ENCODE assay signal across 8 mouse cellular contexts in genomic region chr5:115192828-115193195, GRCm38 (mm10). TPM values are rescaled to one million over a fixed set of nuclear protein-coding genes. Genes with fewer than 3 reads are reported as not detected.
DNase-seq lines count a peak whose midpoint lies in the region; ATAC-seq lines count a peak whose summit lies in the region.

No protein-coding gene starts in this region.

- peak overlapping the region; percentile 100 for H3K4me2 ChIP-seq in kidney, embryonic 15.5 days
- peak overlapping the region; percentile 100 for H3K4me2 ChIP-seq in embryonic facial prominence, embryonic 14.5 days (ENCODE audit: low read depth, low read length)
- peak overlapping the region; percentile 100 for H3K4me2 ChIP-seq in intestine, embryonic 14.5 days (ENCODE audit: low read length)
- peak overlapping the region; percentile 99 for H3K4me2 ChIP-seq in neural tube, embryonic 13.5 days

- H3K9ac ChIP-seq in kidney, embryonic 15.5 days = no peak overlapping the region
- 0 out of 2 replicates have a peak overlapping the region, but pooled peaks have one; percentile 59 for H3K9ac ChIP-seq in embryonic facial prominence, embryonic 14.5 days (ENCODE audit: low read depth, low read length)
- H3K9ac ChIP-seq in intestine, embryonic 14.5 days (ENCODE audit: low read length) = no peak overlapping the region
- peak overlapping the region; percentile 94 for H3K9ac ChIP-seq in neural tube, embryonic 13.5 days

- no peaks in the 10 kb centered on the region for H3K36me3 ChIP-seq in kidney, embryonic 15.5 days
- no peaks in the 10 kb centered on the region for H3K36me3 ChIP-seq in embryonic facial prominence, embryonic 14.5 days (ENCODE audit: control insufficient read depth, insufficient read depth, low read length)
- H3K36me3 ChIP-seq in intestine, embryonic 14.5 days (ENCODE audit: control insufficient read depth, insufficient read depth, low read length) = no peaks in the 10 kb centered on the region
- H3K36me3 ChIP-seq in neural tube, embryonic 13.5 days = no peaks in the 10 kb centered on the region

- H3K4me1 ChIP-seq in kidney, embryonic 15.5 days = peaks cover 33% of the 10 kb centered on the region
- peaks cover 14% of the 10 kb centered on the region for H3K4me1 ChIP-seq in embryonic facial prominence, embryonic 14.5 days (ENCODE audit: control insufficient read depth, insufficient read depth, low read length)
- H3K4me1 ChIP-seq in intestine, embryonic 14.5 days (replicated peaks; ENCODE audit: control insufficient read depth, insufficient read depth, low read length) = peaks cover 7% of the 10 kb centered on the region
- peaks cover 51% of the 10 kb centered on the region for H3K4me1 ChIP-seq in neural tube, embryonic 13.5 days (replicated peaks)

- no peak for ATAC-seq in kidney, embryonic 15.5 days (replicated peaks; ENCODE audit: low FRiP score)
- ATAC-seq in embryonic facial prominence, embryonic 14.5 days (ENCODE audit: low read depth) = no peak
- ATAC-seq in intestine, embryonic 14.5 days (replicated peaks; ENCODE audit: low FRiP score, low TSS enrichment, low read depth) = no peak
- ATAC-seq in neural tube, embryonic 13.5 days (ENCODE audit: low read depth) = no peak

- H3K27ac ChIP-seq in kidney, embryonic 15.5 days = no peak overlapping the region
- H3K27ac ChIP-seq in embryonic facial prominence, embryonic 14.5 days (replicated peaks; ENCODE audit: low read depth, low read length) = no peak overlapping the region
- no peak overlapping the region for H3K27ac ChIP-seq in intestine, embryonic 14.5 days (ENCODE audit: low read depth)
- H3K27ac ChIP-seq in neural tube, embryonic 13.5 days (replicated peaks) = peak overlapping the region; percentile 86

- peak overlapping the region; percentile 62 for H3K4me3 ChIP-seq in kidney, embryonic 15.5 days (replicated peaks)
- H3K4me3 ChIP-seq in embryonic facial prominence, embryonic 14.5 days (ENCODE audit: low read depth, low read length) = peak overlapping the region; percentile 57
- H3K4me3 ChIP-seq in intestine, embryonic 14.5 days (ENCODE audit: low read depth, low read length) = peak overlapping the region; percentile 52
- H3K4me3 ChIP-seq in neural tube, embryonic 13.5 days = peak overlapping the region; percentile 70

- 15% methylated on average over 7 of the region's 7 CpGs for WGBS in kidney, embryonic 15.5 days
- 18% methylated on average over 7 of the region's 7 CpGs for WGBS in embryonic facial prominence, embryonic 14.5 days
- 16% methylated on average over 7 of the region's 7 CpGs for WGBS in intestine, embryonic 14.5 days
- 7% methylated on average over 7 of the region's 7 CpGs for WGBS in neural tube, embryonic 13.5 days

- no peak for DNase-seq in kidney, adult 8-10 months
- DNase-seq in embryonic facial prominence, embryonic 14.5 days (ENCODE audit: low spot score) = no peak
- DNase-seq in intestine, embryonic 14.5 days (ENCODE audit: low spot score) = no peak
- DNase-seq in right cerebral cortex, postnatal 4 days = no peak
- DNase-seq in left cerebral cortex, postnatal 4 days = no peak
- no peak for DNase-seq in gastrocnemius, adult 18-20 months (ENCODE audit: low spot score)

- no peaks in the 10 kb centered on the region for H3K9me3 ChIP-seq in kidney, embryonic 15.5 days (replicated peaks)
- H3K9me3 ChIP-seq in embryonic facial prominence, embryonic 14.5 days (ENCODE audit: control insufficient read depth, low read length) = no peaks in the 10 kb centered on the region
- no peaks in the 10 kb centered on the region for H3K9me3 ChIP-seq in intestine, embryonic 14.5 days (ENCODE audit: control insufficient read depth, low read length)
- H3K9me3 ChIP-seq in neural tube, embryonic 13.5 days = no peaks in the 10 kb centered on the region

- intact Hi-C loops in left cerebral cortex, postnatal 4 days (cut with DNase I) = loop anchor here (5.0 kb wide), 1 partner anchor 44 kb away; the partner anchor contains the start of gene Pop5

- H3K27me3 ChIP-seq in kidney, embryonic 15.5 days = peaks cover 70% of the 10 kb centered on the region
- H3K27me3 ChIP-seq in embryonic facial prominence, embryonic 14.5 days (replicated peaks; ENCODE audit: control insufficient read depth, insufficient read depth, low read length) = peaks cover 57% of the 10 kb centered on the region
- peaks cover 60% of the 10 kb centered on the region for H3K27me3 ChIP-seq in intestine, embryonic 14.5 days (replicated peaks; ENCODE audit: control insufficient read depth, insufficient read depth, low read length)
- peaks cover 24% of the 10 kb centered on the region for H3K27me3 ChIP-seq in neural tube, embryonic 13.5 days

RNA-seq across cellular contexts. Expression of gene Cabp1, which starts 1.4 kb away (rescaled TPM):
- polyA plus RNA-seq in kidney, embryonic 15.5 days (2015; fragmentation: Nextera tagmentation; extraction: Ambion mirVana) = 1.7 TPM in 2 replicates
- 2.7 and 3.1 TPM in 2 replicates for polyA plus RNA-seq in embryonic facial prominence, embryonic 14.5 days (2014; fragmentation: Nextera tagmentation; extraction: Ambion mirVana)
- 1.2 and 1.3 TPM in 2 replicates for polyA plus RNA-seq in intestine, embryonic 14.5 days (2014; fragmentation: Nextera tagmentation; extraction: Ambion mirVana)
- 24.3 and 27.7 TPM in 2 replicates for polyA plus RNA-seq in neural tube, embryonic 13.5 days (2015; fragmentation: Nextera tagmentation; extraction: Ambion mirVana)
- 10 to 100 TPM; 67.0 to 67.2 TPM for total RNA-seq in left cerebral cortex, postnatal 4 days (2021)
- 1 to 10 TPM in 1 of 2 experiments, under 1 TPM in 1; 0.50 to 1.2 TPM for total RNA-seq in gastrocnemius, adult 18-20 months (2021)

RNA-seq across cellular contexts. Expression of gene Mlec, which starts 34.8 kb away (rescaled TPM):
- polyA plus RNA-seq in kidney, embryonic 15.5 days (2015; fragmentation: Nextera tagmentation; extraction: Ambion mirVana) = 84.7 and 97.3 TPM in 2 replicates
- polyA plus RNA-seq in embryonic facial prominence, embryonic 14.5 days (2014; fragmentation: Nextera tagmentation; extraction: Ambion mirVana) = 69.8 and 72.9 TPM in 2 replicates
- 70.5 and 71.6 TPM in 2 replicates for polyA plus RNA-seq in intestine, embryonic 14.5 days (2014; fragmentation: Nextera tagmentation; extraction: Ambion mirVana)
- 32.1 and 33.5 TPM in 2 replicates for polyA plus RNA-seq in neural tube, embryonic 13.5 days (2015; fragmentation: Nextera tagmentation; extraction: Ambion mirVana)
- 10 to 100 TPM; 59.5 to 79.4 TPM for total RNA-seq in left cerebral cortex, postnatal 4 days (2021)
- 100 to 1,000 TPM; 149 to 158 TPM for total RNA-seq in gastrocnemius, adult 18-20 months (2021)

RNA-seq across cellular contexts. Expression of gene Pop5, which starts 42.8 kb away (rescaled TPM):
- 114 and 123 TPM in 2 replicates for polyA plus RNA-seq in kidney, embryonic 15.5 days (2015; fragmentation: Nextera tagmentation; extraction: Ambion mirVana)
- polyA plus RNA-seq in embryonic facial prominence, embryonic 14.5 days (2014; fragmentation: Nextera tagmentation; extraction: Ambion mirVana) = 82.6 and 95.5 TPM in 2 replicates
- polyA plus RNA-seq in intestine, embryonic 14.5 days (2014; fragmentation: Nextera tagmentation; extraction: Ambion mirVana) = 134 and 140 TPM in 2 replicates
- polyA plus RNA-seq in neural tube, embryonic 13.5 days (2015; fragmentation: Nextera tagmentation; extraction: Ambion mirVana) = 123 and 138 TPM in 2 replicates
- 10 to 100 TPM; 27.4 to 31.8 TPM for total RNA-seq in left cerebral cortex, postnatal 4 days (2021)
- 10 to 100 TPM; 34.9 to 39.3 TPM for total RNA-seq in gastrocnemius, adult 18-20 months (2021)

RNA-seq across cellular contexts. Expression of gene Unc119b, which starts 58.0 kb away (rescaled TPM):
- polyA plus RNA-seq in kidney, embryonic 15.5 days (2015; fragmentation: Nextera tagmentation; extraction: Ambion mirVana) = 43.7 and 48.1 TPM in 2 replicates
- 32.2 and 35.4 TPM in 2 replicates for polyA plus RNA-seq in embryonic facial prominence, embryonic 14.5 days (2014; fragmentation: Nextera tagmentation; extraction: Ambion mirVana)
- polyA plus RNA-seq in intestine, embryonic 14.5 days (2014; fragmentation: Nextera tagmentation; extraction: Ambion mirVana) = 30.6 and 31.0 TPM in 2 replicates
- polyA plus RNA-seq in neural tube, embryonic 13.5 days (2015; fragmentation: Nextera tagmentation; extraction: Ambion mirVana) = 37.2 and 39.3 TPM in 2 replicates
- 10 to 100 TPM; 22.4 to 25.6 TPM for total RNA-seq in left cerebral cortex, postnatal 4 days (2021)
- total RNA-seq in gastrocnemius, adult 18-20 months (2021) = 10 to 100 TPM; 11.1 to 12.4 TPM

Comparison
In these comparisons a context has a peak if more than half of its experiments do, and no peak if none do; other contexts are left out.
1. H3K9ac ChIP-seq: peak in embryonic facial prominence, embryonic 14.5 days (single experiment) and neural tube, embryonic 13.5 days (single experiment); none in kidney, embryonic 15.5 days (single experiment) and intestine, embryonic 14.5 days (single experiment).
2. Peak in every context shown above with its lines, with median percentiles within 50 percentile points of each other: H3K4me2 ChIP-seq and H3K4me3 ChIP-seq.